Mouse (Mus musculus) heart, embryonic 10.5 days (tissue): ENCODE measurements around the gene Gm28919. TPM values are rescaled to one million over a fixed set of nuclear protein-coding genes. Genes with fewer than 3 reads are reported as not detected.
"Not testable (repeated sequence)": the region's sequence is repeated elsewhere in the genome, so short reads cannot be mapped to it uniquely, and the experiment has no call there.

ENCODE experiments used
- DNase-seq: peaks from one replicate; pipeline ENCODE4 v3.0.0-alpha.2; 2017; ENCODE audit warnings: low spot score
- H3K27ac ChIP-seq: fragments of 300-500 bp; sonication (generic); 2 replicates; pipeline ENCODE4 v1.5.1; 2016; ENCODE audit warnings: mild to moderate bottlenecking
- H3K27me3 ChIP-seq: fragments of 300-500 bp; sonication (generic); 2 replicates; pipeline ENCODE4 v1.6.1; 2016; ENCODE audit warnings: mild to moderate bottlenecking; ENCODE audit not compliant: poor library complexity, insufficient read depth, severe bottlenecking
- H3K36me3 ChIP-seq: fragments of 300-500 bp; sonication (generic); 2 replicates; pipeline ENCODE4 v1.6.1; 2016; ENCODE audit warnings: mild to moderate bottlenecking, moderate library complexity
- H3K4me1 ChIP-seq: fragments of 300-500 bp; sonication (generic); 2 replicates; pipeline ENCODE4 v1.6.1; 2016; ENCODE audit warnings: mild to moderate bottlenecking
- H3K4me3 ChIP-seq: fragments of 300-500 bp; sonication (generic); 2 replicates; pipeline ENCODE4 v1.5.1; 2016; ENCODE audit warnings: mild to moderate bottlenecking, moderate library complexity
- H3K9me3 ChIP-seq: fragments of 300-500 bp; sonication (generic); 2 replicates; pipeline ENCODE4 v1.6.1; 2016; ENCODE audit warnings: mild to moderate bottlenecking, moderate library complexity
- WGBS: fragments of 180-500 bp; shearing (Covaris S2); methylation state at CpG from one replicate; pipeline ENCODE4 v1.1.7; 2016; 5-methylcytosine and 5-hydroxymethylcytosine counted together
- polyA plus RNA-seq: library from polyadenylated mRNA; unstranded; fragments of >200 nt; fragmentation: Nextera tagmentation; extraction: Ambion mirVana; gene quantifications from 2 replicates; pipeline ENCODE4 v1.2.1, GENCODE M21; 2016

The Gm28919 gene
- polyA plus RNA-seq: not detected in 2 replicates

GRCm38 (mm10) chrY:6583246-6583645 is at the start of gene Gm28919:
Gene Gm28919, plus strand, starts transcription at chrY:6583546.
- H3K27me3 ChIP-seq, H3K27ac ChIP-seq, H3K9me3 ChIP-seq, H3K4me3 ChIP-seq, DNase-seq, H3K36me3 ChIP-seq, H3K4me1 ChIP-seq: not testable (repeated sequence)
- 88% methylated on average over 1 of the region's 7 CpGs for WGBS

Other genes with a start within 250 kb of the Gm28919 start
- gene Gm21719, start 99.3 kb downstream of the Gm28919 start, polyA plus RNA-seq: not detected in 2 replicates